Mouse (Mus musculus) B cell, adult 2 months (primary cell): ENCODE measurements at regions not wholly inside any gene's neighbourhood (a gene's known extent, or its start where the extent isn't known, plus 50 kb on each side); places are given as distances from the start of the nearest gene placed in this dataset.

ENCODE experiments used
- DNase-seq, 2 experiments: peaks; one replicate each; pipeline ENCODE4 v3.0.0; 2022

DNA sequence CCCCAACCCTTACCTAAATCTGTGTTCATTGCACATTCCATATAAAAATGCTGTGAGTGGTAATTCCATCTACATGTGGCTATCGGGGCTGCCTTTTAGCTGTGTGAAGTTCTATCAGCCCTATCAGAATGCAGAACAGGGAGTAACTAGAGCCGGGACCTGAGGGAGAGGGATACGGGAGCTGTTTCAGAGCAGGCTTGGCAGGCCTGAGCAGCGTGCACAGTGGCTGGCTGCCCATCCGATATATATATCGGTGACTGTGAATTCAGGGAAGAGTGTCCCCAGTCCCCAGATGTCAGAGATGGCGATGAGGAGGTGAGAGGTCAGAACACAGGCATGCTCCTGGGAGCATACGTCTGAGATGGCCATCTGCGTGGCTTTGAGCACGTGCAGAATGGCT is 79.0 kb downstream of the Arl4c start:
- no peak for DNase-seq

DNA sequence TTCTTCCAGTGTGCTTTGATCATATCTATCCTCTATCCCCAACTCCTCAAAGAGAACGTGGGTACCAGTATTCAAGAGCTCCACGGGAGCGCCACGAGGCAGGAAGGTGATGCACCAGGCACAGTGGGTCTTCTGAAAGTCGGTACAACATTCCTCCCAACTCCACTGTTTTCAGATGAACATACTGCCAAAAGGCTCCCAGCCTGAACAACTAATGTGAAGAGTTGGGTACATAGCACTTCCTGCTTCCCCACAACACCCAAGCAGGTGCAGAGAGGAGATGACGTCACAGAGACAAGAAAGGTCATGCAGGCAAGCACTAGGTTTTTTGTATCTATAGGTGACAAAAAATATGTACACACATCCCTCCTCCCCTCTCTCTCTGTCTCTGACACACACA is 79.7 kb downstream of the Arl4c start:
- DNase-seq, result no peak

DNA sequence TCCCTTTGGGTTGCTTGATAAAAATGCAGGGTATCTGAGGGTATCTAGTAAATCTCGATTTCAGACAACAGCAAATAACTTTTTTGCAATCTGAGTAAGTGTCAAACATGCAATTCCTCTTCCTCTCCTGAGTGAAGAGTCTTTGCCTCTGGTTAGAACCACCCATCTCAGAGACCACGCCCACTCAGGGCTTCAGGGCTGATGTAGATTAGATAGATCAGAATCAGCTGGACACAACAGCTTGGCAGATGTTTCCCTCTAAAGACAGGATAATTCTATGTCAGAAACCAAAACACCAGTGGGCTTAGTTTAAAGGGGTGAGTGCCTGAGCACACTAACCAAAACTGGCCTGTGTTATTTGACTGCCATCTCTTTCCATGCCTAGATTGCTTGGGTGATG is 80.8 kb downstream of the Arl4c start:
- no peak for DNase-seq

DNA sequence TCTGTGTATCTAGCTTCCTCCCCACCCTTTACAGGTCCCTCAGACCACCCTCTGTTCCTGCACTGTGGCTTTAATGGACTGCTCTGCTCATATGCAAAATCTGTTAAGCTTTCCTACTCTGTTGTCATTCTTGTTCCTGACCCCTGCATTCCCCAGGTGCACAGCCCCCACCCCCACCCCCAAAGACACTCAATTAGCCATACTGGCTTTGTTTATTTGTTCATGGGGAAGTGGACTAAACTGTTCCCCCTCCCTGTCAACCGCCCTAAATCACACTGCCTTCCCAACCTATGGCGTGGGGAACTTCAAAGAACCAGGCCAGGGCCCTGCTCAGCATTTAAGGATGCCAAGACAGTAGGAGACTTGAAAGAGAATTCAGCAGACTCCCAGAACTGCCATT is 89.0 kb downstream of the Arl4c start:
- no peak for DNase-seq

DNA sequence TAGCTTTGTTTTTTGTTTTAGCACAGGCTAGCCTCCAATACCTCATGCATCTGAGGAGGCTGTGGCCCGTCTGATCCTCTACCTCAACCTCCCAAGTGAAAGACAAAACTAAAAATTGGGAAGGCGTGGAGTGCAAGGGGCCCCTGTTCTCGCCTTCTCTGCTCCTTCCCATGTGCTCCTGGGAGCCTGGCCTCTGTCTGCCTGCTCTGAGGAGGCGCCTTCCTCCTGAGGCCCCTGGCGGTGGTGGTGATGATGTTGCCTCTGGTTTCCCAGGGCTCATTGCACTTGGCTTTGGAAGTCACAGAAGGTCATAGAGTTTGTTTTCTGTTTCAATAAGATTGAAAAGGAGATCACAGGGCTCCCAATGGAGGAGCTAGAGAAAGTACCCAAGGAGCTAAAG is 90.8 kb downstream of the Arl4c start:
- DNase-seq, result no peak

DNA sequence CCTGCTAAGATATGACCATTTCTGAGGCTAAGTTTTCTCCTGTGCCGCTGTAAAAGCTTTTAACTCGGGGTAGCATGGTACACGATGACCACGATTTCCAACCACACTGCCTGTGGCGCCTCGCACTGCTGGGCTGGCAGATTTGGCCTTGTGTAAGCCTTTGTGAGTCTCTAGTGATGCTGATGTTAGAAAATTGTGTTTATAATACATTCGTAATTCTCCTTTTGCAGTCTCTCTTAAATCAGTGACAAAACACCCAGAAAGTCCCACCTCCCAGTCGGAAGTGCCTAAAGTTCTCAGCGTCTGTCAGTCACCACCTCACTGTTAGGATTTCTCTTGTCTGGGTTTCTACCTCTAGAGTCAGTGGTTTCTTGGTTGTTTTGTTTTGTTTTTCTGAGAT is 91.2 kb downstream of the Arl4c start:
- no peak for DNase-seq

DNA sequence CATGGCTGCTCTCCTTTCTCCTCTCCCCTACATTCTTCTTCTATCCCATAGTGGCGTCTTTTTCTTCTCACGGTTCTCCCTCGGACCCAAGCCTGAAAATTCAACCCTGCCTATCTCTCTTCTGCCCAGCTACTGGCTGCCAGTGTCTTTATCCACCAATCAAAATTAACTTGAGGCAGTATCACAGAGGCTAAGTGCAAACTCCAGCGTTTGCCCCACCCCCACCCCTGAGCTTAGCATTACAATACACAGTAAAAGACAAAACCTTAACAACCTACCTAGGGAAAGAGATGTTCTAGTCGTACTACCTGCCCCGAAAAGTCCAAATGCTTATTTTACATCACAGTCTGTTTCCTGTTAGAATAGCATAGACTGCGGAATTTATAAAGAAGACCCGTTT is 93.2 kb downstream of the Arl4c start:
- DNase-seq, result no peak

DNA sequence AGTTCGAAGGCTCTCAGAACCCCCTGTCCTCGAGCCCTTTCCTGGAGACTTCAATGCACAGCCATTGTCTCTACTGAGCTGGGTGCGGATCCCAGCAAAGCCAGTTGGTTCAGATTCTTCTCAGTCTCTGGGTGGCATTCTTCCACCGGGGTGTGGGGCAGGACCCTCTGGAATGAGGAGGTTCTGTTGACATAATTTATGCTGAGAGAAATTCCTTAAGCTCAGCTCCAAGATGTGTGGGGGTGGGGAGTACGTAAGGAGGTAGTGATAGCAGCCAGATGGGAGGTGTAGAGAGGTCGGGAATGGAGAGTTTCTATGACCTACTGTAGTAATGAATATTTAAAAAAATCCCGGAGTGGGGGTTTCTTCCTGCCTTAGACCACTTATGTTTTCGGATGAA is 93.8 kb downstream of the Arl4c start:
- DNase-seq, result no peak

DNA sequence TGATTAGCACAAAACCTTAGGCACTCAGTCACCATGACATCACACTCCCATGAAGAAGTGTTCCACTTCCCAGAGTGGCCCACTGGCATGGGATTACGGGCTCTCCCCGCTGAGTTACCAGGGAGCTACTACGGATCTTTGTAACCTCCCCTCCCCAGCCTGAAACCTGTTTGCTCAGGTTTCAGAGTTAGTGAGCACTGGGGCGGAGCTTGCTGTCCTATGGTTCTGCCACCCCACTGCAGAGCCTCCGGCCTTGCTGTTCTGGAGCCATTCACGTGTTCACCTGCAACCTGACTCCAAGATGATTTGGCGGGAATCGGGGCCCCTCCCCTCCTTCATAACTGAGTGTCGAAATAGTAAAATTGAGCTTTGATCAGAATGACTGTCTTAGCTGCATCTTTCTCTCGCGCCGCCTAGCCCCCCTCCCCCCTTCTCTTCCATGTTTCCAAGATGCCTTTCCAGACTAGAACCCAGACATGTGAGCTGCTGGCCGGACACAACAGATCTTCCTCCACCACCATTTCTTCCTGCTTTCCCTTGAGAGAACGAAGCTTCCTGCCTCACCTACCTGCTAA is 95.8 kb upstream of the Glrp1 start:
- DNase-seq, result no peak

DNA sequence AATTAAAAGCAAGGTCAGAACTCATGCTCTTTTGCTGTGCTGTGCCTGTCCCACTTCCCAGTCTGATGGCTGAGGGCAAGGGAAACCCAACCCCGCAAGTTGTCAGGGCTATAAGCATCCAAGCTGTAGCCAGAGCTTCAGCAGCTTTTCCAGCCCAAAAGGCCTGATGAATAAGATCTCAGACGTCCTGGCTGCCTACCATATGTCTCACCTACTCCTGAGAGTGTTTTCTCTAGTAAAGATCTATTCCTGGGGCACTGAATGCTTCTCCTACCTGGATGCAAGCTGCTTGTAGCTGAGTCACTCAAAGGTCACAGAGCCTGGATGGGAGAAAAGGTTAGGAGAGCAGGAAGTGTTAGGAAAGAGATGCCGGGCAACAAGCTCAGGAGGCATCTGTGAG is 92.4 kb upstream of the Glrp1 start:
- no peak for DNase-seq

DNA sequence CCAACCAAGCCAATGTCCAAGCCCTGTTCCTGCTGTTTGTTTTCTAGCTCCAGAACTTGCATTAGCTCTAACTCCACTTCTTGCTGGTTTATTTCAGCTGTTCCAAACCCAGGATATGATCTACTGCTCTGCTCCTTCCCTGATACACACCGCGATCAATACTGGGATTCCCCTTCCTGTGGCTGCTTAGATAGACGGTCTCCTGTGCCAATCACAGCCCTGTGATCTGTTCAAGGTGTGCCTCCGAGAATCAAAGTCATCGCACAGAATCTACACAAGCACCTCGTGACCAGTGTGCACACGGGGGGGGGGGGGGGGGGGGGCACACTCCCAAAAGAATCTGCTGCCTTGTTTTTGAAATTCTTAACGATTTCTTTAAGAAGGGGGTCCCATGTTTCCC is 91.9 kb upstream of the Glrp1 start:
- DNase-seq, result no peak

DNA sequence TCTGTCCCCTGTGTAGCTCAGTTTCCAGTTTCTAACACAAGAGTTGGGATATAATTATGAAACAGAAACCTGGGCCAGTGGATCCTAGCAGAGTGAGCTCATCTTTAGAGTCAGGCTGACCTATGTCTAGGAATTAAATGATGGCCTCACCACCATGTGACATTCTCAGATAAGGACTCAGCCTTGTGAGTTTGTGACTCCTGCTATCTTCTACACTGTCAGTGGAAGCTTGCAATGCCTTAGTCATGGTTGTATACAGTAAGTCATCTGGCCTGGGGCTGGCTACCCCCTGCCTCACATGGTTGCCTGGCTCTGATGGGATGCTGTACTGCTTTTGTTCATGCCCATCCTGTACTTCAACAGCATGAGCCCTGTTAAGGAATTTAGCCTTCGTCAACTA is 90.3 kb upstream of the Glrp1 start:
- no peak for DNase-seq

DNA sequence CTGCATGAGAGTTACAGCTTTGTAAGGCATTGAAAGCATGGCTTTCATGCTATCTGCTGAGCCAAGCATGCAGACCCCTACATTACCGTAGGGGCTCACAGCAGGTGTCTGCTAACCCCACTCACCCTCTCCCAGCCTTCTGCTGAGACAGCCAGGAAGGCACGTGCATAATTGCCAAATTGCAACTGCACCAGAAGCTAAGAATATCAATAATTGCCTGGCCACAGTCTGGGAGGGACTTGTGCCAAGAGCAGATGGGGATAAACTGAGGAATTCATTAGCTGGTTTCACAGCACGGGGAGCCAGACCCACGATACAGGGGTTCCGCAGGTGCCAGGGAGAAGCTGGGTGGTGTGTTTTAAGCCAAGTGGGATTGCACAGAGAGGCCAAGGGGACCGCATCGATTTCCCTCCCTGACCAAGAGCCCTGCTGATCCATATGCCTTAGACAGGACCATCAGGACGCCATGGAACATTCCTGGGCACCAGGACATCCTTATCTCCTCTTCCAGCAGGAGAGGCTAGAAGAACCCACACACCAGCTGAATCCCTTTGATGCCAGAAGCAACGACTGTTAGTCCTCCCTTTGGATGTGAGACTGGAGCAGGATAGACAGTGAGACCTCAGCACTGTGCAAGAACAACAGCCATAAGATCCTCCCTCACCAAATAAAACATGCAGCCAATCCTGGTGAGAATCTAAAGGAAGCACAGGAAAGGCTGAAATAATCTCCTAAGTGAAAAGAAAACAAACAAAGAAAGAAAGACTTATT is 84.8 kb upstream of the Glrp1 start:
- DNase-seq, result no peak

DNA sequence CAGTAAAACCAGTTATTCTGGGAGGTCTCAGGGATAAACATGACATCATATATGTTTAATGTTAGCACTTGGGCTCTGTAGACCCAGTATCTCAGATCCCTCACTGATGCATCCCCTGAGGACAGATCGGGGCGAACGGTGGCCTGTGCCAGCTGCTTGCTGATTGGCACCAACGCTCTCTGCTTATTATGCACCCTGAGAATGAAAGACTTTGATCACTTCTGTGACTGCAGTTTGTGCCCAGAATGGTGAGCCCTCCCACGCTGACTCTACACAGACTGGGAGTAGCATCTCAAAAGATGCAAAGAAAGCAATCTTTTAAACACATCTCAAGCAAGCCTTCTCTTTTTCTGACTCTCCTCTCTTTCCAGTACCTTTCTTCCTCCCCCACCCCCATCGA is 82.2 kb upstream of the Glrp1 start:
- no peak for DNase-seq

DNA sequence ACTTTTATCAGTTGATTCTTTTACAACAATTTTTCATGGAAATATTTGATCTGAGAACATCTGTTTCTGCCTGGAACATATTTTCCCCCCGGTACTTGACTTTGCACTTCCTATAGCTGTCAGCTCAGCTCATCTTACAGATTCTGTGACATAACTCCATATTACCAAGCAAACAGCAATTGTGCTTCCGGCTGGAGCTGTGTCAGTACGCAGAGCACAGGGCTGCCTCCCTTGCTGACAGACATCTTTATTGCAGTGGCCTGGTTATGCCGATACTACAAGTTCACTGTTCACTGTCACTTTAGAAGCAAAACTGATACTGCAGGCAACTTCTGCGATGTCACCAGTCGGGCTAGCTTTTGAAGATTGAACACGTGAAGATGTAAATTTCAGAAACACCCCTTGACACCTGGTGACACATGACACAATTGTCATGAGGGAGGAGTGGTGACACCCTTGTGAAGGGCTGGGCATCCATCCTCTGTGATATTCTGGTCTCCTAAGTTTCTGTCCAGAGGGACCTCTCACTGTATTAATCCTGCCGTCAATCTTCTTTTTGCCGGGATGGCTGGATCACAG is 81.0 kb upstream of the Glrp1 start:
- DNase-seq, result no peak

DNA sequence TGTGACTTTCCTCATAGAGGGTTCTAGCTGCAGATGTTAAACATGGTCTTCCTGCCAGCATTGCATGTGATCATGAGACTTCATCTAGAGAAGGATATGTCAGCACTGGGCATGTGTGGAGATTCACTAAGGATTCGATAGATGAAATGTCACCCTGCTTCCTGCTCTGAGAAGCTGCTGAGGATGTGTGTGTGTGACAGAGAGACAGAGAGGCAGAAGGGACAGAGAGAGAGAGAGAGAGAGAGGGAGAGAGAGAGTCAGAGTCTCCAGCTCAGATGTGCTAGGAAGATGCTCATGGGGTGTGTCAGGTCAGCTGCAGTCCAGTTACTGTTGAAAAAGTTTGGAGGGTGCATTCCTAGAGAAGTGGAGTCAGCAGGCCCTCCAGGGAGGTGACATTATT is 78.9 kb upstream of the Glrp1 start:
- DNase-seq, result no peak

DNA sequence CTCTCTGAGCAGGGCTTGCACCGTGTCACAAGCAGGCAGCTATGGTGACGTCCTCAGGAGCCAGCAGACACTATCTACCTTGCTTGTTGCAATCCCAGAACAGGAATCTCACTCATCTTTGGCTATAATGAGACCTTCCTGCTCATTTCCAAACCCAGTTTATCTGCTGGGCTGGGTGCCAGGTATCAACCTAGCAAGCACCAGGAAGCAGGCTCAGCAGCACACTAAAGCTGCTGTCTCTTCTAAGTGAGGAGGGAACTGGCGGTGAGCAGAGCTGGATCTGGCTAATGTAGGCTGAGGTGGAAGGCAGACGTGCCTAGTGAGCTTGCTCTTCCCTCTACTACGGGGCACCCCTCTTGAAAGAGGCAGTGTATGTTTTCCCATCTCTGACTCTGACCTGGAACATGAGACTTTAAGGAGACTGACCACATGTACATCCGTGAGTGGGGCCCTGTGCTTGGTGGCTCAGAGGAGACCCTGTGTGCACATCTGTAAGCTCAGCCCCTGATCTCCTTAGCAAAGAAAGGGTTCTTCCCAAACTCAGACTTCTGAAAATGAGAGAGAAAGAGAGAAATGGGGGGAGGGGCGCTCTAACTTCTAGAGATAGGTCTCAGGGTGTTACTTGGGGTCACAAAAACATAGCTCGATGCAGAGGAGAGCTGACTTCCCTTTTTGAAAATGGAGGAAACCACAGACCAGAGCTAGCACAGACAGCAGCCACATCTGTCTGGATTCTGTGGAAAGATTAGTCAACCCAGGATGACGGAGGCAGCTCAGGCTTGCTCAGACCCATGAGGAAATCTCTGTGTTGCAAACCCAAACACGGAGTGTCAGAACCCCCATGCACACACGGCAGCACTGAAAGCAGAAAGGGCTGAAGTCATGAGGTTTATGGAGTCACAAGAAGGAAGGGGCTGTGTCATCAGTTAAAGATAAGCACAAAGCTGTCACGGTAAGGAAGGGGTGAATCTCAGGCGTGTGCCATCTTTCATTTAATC is 77.3 kb upstream of the Glrp1 start:
- peak; percentile 52 to 67 for DNase-seq

DNA sequence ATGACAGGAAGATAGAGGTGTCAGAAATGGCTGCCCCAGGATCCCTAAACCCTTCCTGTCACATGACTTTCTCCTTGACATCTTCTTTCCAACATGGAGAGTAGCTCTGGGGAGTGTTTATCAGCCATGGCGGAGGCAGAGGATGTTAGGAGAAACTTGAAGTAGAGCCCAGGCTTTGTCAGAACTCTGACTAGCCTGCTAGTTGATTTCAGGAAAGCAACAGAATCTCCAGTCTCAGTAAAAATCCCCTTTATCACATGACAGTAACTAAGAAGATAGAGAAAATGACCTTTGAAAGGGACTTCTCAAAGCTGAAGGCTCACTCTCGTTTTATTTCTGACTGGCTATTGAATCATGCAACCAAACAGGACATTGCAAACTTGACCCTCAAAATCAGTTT is 76.3 kb upstream of the Glrp1 start:
- no peak for DNase-seq

DNA sequence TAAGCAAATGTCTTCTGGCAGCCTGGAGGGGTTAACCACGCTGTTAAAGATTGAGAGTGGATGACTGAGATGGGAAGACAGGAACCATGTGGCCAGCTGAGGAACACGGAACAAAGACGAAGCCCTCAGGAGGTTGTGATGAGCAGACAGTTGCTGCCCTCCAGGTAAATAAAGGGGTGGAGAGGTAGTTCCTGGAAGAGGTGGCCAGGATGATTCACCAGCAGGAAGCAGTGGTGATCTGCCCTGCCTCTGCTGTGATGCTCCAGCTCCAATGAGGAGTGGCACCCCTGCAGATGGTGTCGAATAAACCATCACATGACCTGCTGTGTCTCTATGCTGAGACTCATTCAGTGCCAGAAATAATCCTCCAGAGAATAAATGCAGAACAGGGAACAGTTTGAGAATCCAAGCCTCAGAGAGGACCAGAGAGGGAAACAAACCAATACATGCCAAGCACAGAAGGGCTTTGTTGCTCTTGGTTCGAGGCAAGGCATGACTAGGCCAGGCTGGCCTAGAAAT is 74.7 kb upstream of the Glrp1 start:
- no peak for DNase-seq

DNA sequence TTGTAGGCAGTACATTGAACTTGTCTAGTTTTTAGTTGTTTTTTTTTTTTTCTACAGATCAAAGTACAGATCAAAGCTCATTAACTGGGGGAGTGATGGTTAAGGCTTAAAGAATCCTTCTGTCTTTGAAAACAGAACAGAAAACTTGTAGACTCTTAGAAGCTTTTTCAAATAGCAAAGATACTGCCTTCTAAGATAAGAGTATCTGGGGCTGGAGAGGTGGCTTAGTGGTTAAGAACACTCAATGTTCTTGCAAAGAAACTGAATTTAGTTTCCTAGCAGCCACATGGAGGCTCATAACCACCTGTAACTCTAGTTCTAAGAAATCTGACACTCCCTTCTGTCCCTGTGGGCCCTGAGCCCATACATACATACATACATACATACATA is 68.4 kb upstream of the Glrp1 start:
- no peak for DNase-seq

DNA sequence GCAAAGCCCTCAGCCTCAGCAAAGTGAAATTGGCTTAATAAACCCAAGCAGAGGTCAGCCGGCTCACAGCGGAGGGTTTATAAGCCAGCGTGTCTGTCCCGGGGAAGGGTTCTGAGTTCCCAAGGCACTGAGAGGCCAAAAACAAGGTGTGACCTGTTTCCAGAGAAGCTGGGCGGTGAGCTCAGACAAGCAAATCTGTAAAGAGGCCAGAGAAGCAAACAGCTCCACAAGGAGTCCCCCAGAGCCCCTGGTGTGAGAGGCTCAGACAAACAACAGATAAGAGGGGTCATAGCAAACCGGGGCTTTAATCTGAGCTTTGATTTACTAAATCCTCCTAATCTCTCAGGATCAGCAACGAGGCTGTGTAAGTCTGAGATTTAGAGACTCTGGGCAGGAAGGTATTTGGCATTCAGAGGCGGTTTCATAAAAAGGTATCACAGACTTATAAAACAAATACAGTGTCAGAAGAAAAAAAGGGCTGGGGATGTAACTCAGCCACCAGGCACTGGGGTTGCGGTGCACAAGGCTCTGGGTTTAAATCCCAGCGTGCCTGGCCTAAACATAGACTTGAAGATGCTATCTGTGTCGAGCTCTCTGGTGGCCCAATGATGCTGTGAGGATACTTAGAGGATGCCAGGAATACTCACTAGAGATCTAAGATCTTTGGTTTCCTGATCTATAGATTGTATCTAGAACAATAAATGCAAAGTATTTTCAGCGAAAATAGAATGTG is 67.8 kb upstream of the Glrp1 start:
- no peak for DNase-seq

DNA sequence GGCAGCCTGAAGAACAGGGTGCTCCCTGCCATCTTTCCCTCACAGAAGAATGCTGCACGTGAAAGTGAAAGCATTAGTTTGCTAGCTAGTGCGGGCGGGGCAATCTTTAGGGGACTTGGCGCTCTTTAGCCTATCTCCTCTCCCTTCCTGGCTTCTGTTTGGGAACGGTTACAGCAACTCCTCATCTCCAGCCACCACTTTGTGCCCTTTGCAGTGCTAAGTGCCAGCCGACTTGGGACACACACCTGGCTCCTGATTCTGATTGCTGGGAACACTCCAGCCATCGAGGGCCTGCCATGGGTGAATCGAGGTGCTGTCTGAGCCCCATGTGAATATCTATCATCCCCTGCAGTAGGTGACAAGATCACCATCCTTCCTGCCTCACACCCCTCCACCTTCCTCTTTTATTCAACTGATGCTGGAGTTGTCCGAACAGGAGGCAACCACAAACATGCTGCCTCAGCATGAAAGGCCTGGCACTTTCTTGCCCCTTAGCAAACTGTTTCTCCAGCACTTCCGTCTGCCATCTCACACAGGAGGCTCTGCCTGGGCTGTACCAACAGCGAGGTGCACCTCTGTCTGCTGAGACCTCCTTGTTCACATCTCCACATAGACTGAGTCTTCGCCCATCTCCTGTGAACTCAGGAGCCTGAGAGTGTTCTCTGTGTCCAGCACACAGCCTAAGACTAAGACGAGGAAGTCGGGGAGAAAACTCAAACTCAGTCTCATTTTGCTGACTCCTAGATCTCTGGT is 66.2 kb upstream of the Glrp1 start:
- peak; percentile 24 to 27 for DNase-seq
